Mouse (Mus musculus) brain, embryonic 14.5 days (tissue): ENCODE results near the gene Stab1.

Experiments
- CTCF ChIP-seq: fragments of 200-500 bp; IDR thresholded peaks from 2 replicates; pipeline ENCODE4 v1.5.1; 2012; ENCODE audit warnings: inconsistent platforms, mild to moderate bottlenecking, moderate library complexity, borderline replicate concordance; ENCODE audit not compliant: insufficient read depth, insufficient read length; ENCODE audit errors: extremely low read depth
- POLR2A ChIP-seq: fragments of 200-500 bp; IDR thresholded peaks from 2 replicates; pipeline ENCODE4 v1.6.1; 2012; ENCODE audit warnings: mild to moderate bottlenecking, inconsistent platforms, borderline replicate concordance; ENCODE audit not compliant: poor library complexity, insufficient read depth, insufficient read length, severe bottlenecking; ENCODE audit errors: extremely low read depth

DNA sequence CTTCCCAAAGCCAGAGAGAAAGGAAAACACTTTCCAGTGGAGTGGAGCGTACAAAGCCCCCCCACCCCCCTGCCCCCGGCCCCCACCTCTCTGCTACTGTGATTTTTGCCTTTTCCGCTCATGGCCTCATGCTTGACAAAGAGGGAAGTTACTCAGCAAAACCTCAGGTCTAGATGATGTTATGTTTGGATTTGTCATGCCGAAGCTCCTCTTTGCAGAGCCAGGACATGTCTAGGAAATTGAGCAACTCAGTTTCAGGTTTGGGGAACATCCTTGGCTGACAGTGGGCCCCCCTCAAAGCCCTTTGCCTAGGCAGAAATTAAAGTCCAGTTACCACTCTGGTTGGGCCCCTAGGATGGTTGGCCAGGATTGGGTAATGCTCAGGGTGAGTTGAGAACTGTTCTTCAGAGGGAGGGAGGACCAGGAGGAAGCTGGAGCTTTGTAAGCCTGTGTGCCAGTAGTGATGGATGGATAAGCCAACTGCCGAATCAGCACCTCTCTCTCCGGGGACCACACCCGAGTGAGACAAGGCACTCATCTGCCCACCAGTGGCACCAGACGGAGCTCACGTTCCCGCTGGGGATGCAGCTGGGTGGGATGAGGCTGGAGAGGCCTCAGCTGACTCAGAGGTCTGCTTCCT is 2.3 kb downstream of the Stab1 start:
- TF ChIP-seq CTCF (no peak), POLR2A (no peak)
